Mouse (Mus musculus): ENCODE data around the gene 1700011L22Rik.

GRCm38 (mm10) chr8:79208691-79209640 is 39.4 kb downstream of the 1700011L22Rik start:
- no peak for TF ChIP-seq MAX (IDR thresholded peaks at IDR 0.05; ENCODE audit: low read depth)
- TF ChIP-seq TCF12 (IDR thresholded peaks at IDR 0.05; ENCODE audit: insufficient read depth, poor library complexity, severe bottlenecking), result no peak
- no peak for TF ChIP-seq CEBPB (IDR thresholded peaks at IDR 0.05; ENCODE audit: insufficient read depth, poor library complexity, severe bottlenecking)
- TF ChIP-seq POLR2A (IDR thresholded peaks at IDR 0.05; ENCODE audit: insufficient read length, low read depth), result peak; percentile 57
- TF ChIP-seq MYOG (IDR thresholded peaks at IDR 0.05; ENCODE audit: control insufficient read depth in 1 of 3, insufficient read depth in 1 of 3, insufficient read length in 2 of 3, low read depth in 2 of 3), result peak in 1 of 3 experiments; percentile 1
- no peak for TF ChIP-seq E2F4 (IDR thresholded peaks at IDR 0.05; ENCODE audit: insufficient read depth)
- TF ChIP-seq MYOD1 (IDR thresholded peaks at IDR 0.05; ENCODE audit: control insufficient read depth in 1 of 3, insufficient read length in 2 of 3, low read depth in 2 of 3), result peak in 2 of 3 experiments; percentile 13 to 15
- peak; percentile 97 for TF ChIP-seq SRF (IDR thresholded peaks at IDR 0.05; ENCODE audit: control insufficient read depth, insufficient read length, low read depth)
- TF ChIP-seq USF1 (IDR thresholded peaks at IDR 0.05; ENCODE audit: low read depth), result peak; percentile 74
- TF ChIP-seq POLR2AphosphoS2 (IDR thresholded peaks at IDR 0.05; ENCODE audit: insufficient read length, low read depth), result peak; percentile 45
- TF ChIP-seq TCF3 (IDR thresholded peaks at IDR 0.05; ENCODE audit: insufficient read length, low read depth), result no peak
- TF ChIP-seq REST (IDR thresholded peaks at IDR 0.05; ENCODE audit: insufficient read depth, insufficient read length), result no peak

All from myocyte (in vitro differentiated cells).